Mouse (Mus musculus) left cerebral cortex, adult 9 months (tissue): Measurements from ENCODE around the gene Gm42421.

Source experiments
- DNase-seq, 2 experiments: peaks; one replicate each; pipeline ENCODE4 v3.0.0; 2022; ENCODE audit warnings: low spot score in 2 of 2

Gene Gm42421

GRCm38 (mm10) chr5:143927875-143928274 is at the start of gene Gm42421:
TSS of gene Gm42421 (plus strand) at chr5:143928175.
- no peak for DNase-seq

- no peak for DNase-seq
These were observed 42.7 kb upstream of the Gm42421 start for GRCm38 (mm10) chr5:143885274-143885673.

GRCm38 (mm10) chr5:143890741-143891140 is 37.2 kb upstream of the Gm42421 start:
- no peak for DNase-seq

- DNase-seq: peak in 1 of 2 experiments; percentile 25
These were observed 35.6 kb upstream of the Gm42421 start for GRCm38 (mm10) chr5:143892255-143892886.

- no peak for DNase-seq
These were observed 34.6 kb upstream of the Gm42421 start for GRCm38 (mm10) chr5:143893396-143893795.

GRCm38 (mm10) chr5:143897635-143898330 is 30.2 kb upstream of the Gm42421 start, which contains the start of gene Ankrd61:
TSS of gene Ankrd61 (minus strand) at chr5:143897685.
- DNase-seq: no peak

GRCm38 (mm10) chr5:143902111-143902510 is 25.9 kb upstream of the Gm42421 start:
- DNase-seq: peak in 1 of 2 experiments; percentile 21

GRCm38 (mm10) chr5:143903813-143904212 is 24.2 kb upstream of the Gm42421 start:
- DNase-seq: no peak

- peak in 1 of 2 experiments; percentile 16 for DNase-seq
These were observed 21.5 kb upstream of the Gm42421 start for GRCm38 (mm10) chr5:143906429-143906828.

- no peak for DNase-seq
These were observed 19.0 kb upstream of the Gm42421 start for GRCm38 (mm10) chr5:143908926-143909325.

GRCm38 (mm10) chr5:143909417-143910400 is 18.3 kb upstream of the Gm42421 start, which contains the start of the genes Aimp2 and Pms2:
TSS of gene Aimp2 (minus strand) at chr5:143909847.
TSS of gene Pms2 (plus strand) at chr5:143909964.
- DNase-seq: peak; percentile 96 to 99

- no peak for DNase-seq
These were observed 11.8 kb upstream of the Gm42421 start for GRCm38 (mm10) chr5:143916221-143916620.

GRCm38 (mm10) chr5:143917418-143917817 is 10.6 kb upstream of the Gm42421 start:
- DNase-seq: peak in 1 of 2 experiments; percentile 34

- no peak for DNase-seq
These were observed 9.9 kb upstream of the Gm42421 start for GRCm38 (mm10) chr5:143918120-143918519.

GRCm38 (mm10) chr5:143924781-143925452 is 3.1 kb upstream of the Gm42421 start:
- DNase-seq: no peak

GRCm38 (mm10) chr5:143929291-143929690 is 1.3 kb downstream of the Gm42421 start:
- no peak for DNase-seq

- no peak for DNase-seq
These were observed 2.7 kb downstream of the Gm42421 start for GRCm38 (mm10) chr5:143930656-143931055.

GRCm38 (mm10) chr5:143931863-143932580 is 4.0 kb downstream of the Gm42421 start:
- DNase-seq: no peak

GRCm38 (mm10) chr5:143932831-143933230 is 4.9 kb downstream of the Gm42421 start, which contains the start of gene Rsph10b:
TSS of gene Rsph10b (plus strand) at chr5:143933035.
- DNase-seq: no peak

- no peak for DNase-seq
These were observed 5.4 kb downstream of the Gm42421 start for GRCm38 (mm10) chr5:143933414-143933813.
